Comparison of ENCODE assay signal across 8 mouse cellular contexts in the genomic region with DNA sequence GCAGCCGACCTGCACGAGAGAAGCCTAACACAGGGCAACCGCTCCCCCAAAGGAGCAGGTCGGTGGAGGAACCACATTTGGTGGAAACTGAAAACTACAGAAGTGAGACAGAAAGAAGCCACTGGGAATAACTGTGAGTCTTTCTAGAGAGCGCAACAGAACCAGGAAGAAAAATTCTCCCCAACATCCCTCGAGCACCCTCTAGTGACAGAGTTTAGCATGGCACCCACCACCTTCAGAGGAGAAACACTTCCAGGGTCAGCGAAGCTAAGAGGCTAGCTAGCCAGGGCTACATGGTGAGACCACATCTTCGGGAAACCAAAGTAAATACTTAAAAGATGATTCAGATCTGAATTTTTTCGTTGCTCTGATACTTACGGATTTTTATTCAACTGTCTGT. TPM values are rescaled to one million over a fixed set of nuclear protein-coding genes. Genes with fewer than 3 reads are reported as not detected.
A peak's percentile ranks its signal among the peaks of the same experiment; 100 is the strongest.
DNase-seq lines count a peak whose midpoint lies in the region; ATAC-seq and TF ChIP-seq lines count a peak whose summit lies in the region.

No protein-coding gene starts in this region.

- no peaks in the 10 kb centered on the region for H3K4me1 ChIP-seq in hindbrain, embryonic 13.5 days (replicated peaks)

- no peaks in the 10 kb centered on the region for H3K27me3 ChIP-seq in Patski
- H3K27me3 ChIP-seq in hindbrain, embryonic 13.5 days = no peaks in the 10 kb centered on the region

- CTCF ChIA-PET in Patski (lab: Charles Lee) = interaction anchor here (1.0 to 1.1 kb wide), 2 partner anchors 16 to 24 kb away, joined by 3 read pairs; no protein-coding TSS in a partner anchor

- H3K36me3 ChIP-seq in hindbrain, embryonic 13.5 days = no peaks in the 10 kb centered on the region

- 83% methylated on average over 10 of the region's 10 CpGs for WGBS in hindbrain, embryonic 13.5 days

- no peak overlapping the region for H3K4me3 ChIP-seq in left cerebral cortex, adult 2 months
- no peak overlapping the region for H3K4me3 ChIP-seq in hindbrain, embryonic 13.5 days

- H3K27ac ChIP-seq in left cerebral cortex, adult 2 months = no peak overlapping the region
- H3K27ac ChIP-seq in hindbrain, embryonic 13.5 days = no peak overlapping the region

- peaks cover 5% of the 10 kb centered on the region for H3K9me3 ChIP-seq in hindbrain, embryonic 13.5 days

- in situ Hi-C loops in Patski (cut with MboI; ENCODE audit: low pct_unique_long_range_greater_than_20kb) = loop anchor here (25.0 kb wide), 1 partner anchor 1116 kb away; no protein-coding TSS in a partner anchor

- intact Hi-C loops in left cerebral cortex, adult 2 months (cut with DNase I) = no loop called here

- POLR2A ChIA-PET in Patski (lab: Charles Lee) = no interaction called here

- no peak overlapping the region for H3K4me2 ChIP-seq in hindbrain, embryonic 13.5 days

- DNase-seq in adrenal gland, postnatal 14 days = peak; percentile 14
- DNase-seq in adrenal gland, postnatal 4 days (ENCODE audit: low spot score in 2 of 2) = no peak
- DNase-seq in left cerebral cortex, adult 2 months (ENCODE audit: extremely low spot score in 1 of 2, low spot score in 2 of 2) = peak in 1 of 2 experiments; percentile 54
- DNase-seq in left cerebral cortex, adult 11 months (ENCODE audit: low spot score) = no peak
- no peak for DNase-seq in Patski (ENCODE audit: low read depth, low spot score)
- no peak for DNase-seq in ovary, postnatal 36 days (ENCODE audit: low spot score)

- no peak for ATAC-seq in Patski
- ATAC-seq in megakaryocyte, adult 5-6 weeks (ENCODE audit: poor library complexity, severe bottlenecking) = peak; percentile 87
- ATAC-seq in hindbrain, embryonic 13.5 days (ENCODE audit: low FRiP score) = no peak

- TF ChIP-seq CTCF in left cerebral cortex, adult 2 months (IDR thresholded peaks at IDR 0.05) = peak; percentile 67
- peak; percentile 73 for TF ChIP-seq CTCF in Patski (IDR thresholded peaks at IDR 0.05)

- H3K9ac ChIP-seq in hindbrain, embryonic 13.5 days = no peak overlapping the region

RNA-seq across cellular contexts. Expression of a gene that starts 47.9 kb away (rescaled TPM):
- total RNA-seq in adrenal gland, postnatal 14 days (2021) = 7.1 and 8.9 TPM in 2 replicates
- 10 to 100 TPM; 11.1 to 11.6 TPM for total RNA-seq in adrenal gland, postnatal 4 days (2021)
- total RNA-seq in left cerebral cortex, adult 2 months (2021) = 10 to 100 TPM; 11.7 TPM
- 14.5 TPM for polyA plus RNA-seq in Patski (2021)
- total RNA-seq in megakaryocyte, adult 5-6 weeks (2015) = 7.0 and 8.6 TPM in 2 replicates
- total RNA-seq in megakaryocyte, adult 5-6 weeks (2017) = 3.5 and 5.1 TPM in 2 replicates
- 10.6 and 10.9 TPM in 2 replicates for polyA plus RNA-seq in hindbrain, embryonic 13.5 days (2015; fragmentation: Nextera tagmentation; extraction: Ambion mirVana)
